Mouse (Mus musculus) kidney, adult 2 months (tissue): ENCODE results near the gene Mrpl18.

Experiments
- CTCF ChIP-seq: fragments of 200-500 bp; conservative IDR thresholded peaks from 2 replicates; pipeline ENCODE4 v1.5.1; 2011; ENCODE audit warnings: low read depth, mild to moderate bottlenecking, control low read depth, low read length, moderate library complexity, mixed read lengths; ENCODE audit not compliant: insufficient read depth, insufficient read length
- POLR2A ChIP-seq: fragments of 200-500 bp; IDR thresholded peaks from one replicate; pipeline ENCODE4 v1.6.1; 2011; ENCODE audit warnings: low read depth, low read length, control low read depth

GRCm38 (mm10) chr17:12938077-12938476, 21.9 kb upstream of the Mrpl18 start:
- no peak for TF ChIP-seq CTCF
- TF ChIP-seq POLR2A = no peak
